Mouse (Mus musculus) stomach, postnatal 0 days (tissue): ENCODE measurements at regions not wholly inside any gene's neighbourhood (a gene's known extent, or its start where the extent isn't known, plus 50 kb on each side); places are given as distances from the start of the nearest gene placed in this dataset.

ENCODE experiments used
- ATAC-seq: fragments of 200-750 bp; cut with Nextera tagmentation; 2 replicates; pipeline ENCODE4 v1.8.0; 2017; ENCODE audit not compliant: low FRiP score, low TSS enrichment
- DNase-seq: peaks from one replicate; pipeline ENCODE4 v3.0.0-alpha.2; 2016; ENCODE audit warnings: low spot score
- H3K27ac ChIP-seq: fragments of 300-500 bp; sonication (generic); replicated peaks from 2 replicates; pipeline ENCODE4 v1.5.1; 2014; ENCODE audit warnings: mild to moderate bottlenecking, control low read depth
- H3K27me3 ChIP-seq: fragments of 300-500 bp; sonication (generic); 2 replicates; pipeline ENCODE4 v1.6.1; 2014; ENCODE audit warnings: low read length; ENCODE audit not compliant: control insufficient read depth, insufficient read depth
- H3K36me3 ChIP-seq: fragments of 300-500 bp; sonication (generic); 2 replicates; pipeline ENCODE4 v1.6.1; 2014; ENCODE audit warnings: low read length, mixed read lengths; ENCODE audit not compliant: control insufficient read depth, insufficient read depth
- H3K4me1 ChIP-seq: fragments of 300-500 bp; sonication (generic); replicated peaks from 2 replicates; pipeline ENCODE4 v1.6.1; 2014; ENCODE audit warnings: antibody characterized with exemption; ENCODE audit not compliant: control insufficient read depth, insufficient read depth
- H3K4me2 ChIP-seq: fragments of 300-500 bp; sonication (generic); replicated peaks from 2 replicates; pipeline ENCODE4 v1.6.1; 2014; ENCODE audit warnings: low read depth, mild to moderate bottlenecking, control low read depth, moderate library complexity
- H3K4me3 ChIP-seq: fragments of 300-500 bp; sonication (generic); 2 replicates; pipeline ENCODE4 v1.5.1; 2014; ENCODE audit warnings: low read depth, low read length, control low read depth
- H3K9ac ChIP-seq: fragments of 300-500 bp; sonication (generic); 2 replicates; pipeline ENCODE4 v1.6.1; 2014; ENCODE audit warnings: mild to moderate bottlenecking, low read length, control low read depth, mixed read lengths
- H3K9me3 ChIP-seq: fragments of 300-500 bp; sonication (generic); 2 replicates; pipeline ENCODE4 v1.6.1; 2016; ENCODE audit warnings: low read length; ENCODE audit not compliant: control insufficient read depth
- CTCF ChIP-seq: IDR thresholded peaks from 2 replicates; pipeline ENCODE4 v1.5.1; 2016; ENCODE audit warnings: antibody characterized with exemption, low read depth, mild to moderate bottlenecking, moderate library complexity
- EP300 ChIP-seq: optimal IDR thresholded peaks from 2 replicates; pipeline ENCODE3; 2016; ENCODE audit warnings: antibody characterized with exemption
- WGBS: fragments of 180-500 bp; shearing (Covaris S2); extraction: QIAGEN DNeasy Blood & Tissue Kit; methylation state at CpG from one replicate; pipeline ENCODE4 v1.1.7; 2014; 5-methylcytosine and 5-hydroxymethylcytosine counted together

DNA sequence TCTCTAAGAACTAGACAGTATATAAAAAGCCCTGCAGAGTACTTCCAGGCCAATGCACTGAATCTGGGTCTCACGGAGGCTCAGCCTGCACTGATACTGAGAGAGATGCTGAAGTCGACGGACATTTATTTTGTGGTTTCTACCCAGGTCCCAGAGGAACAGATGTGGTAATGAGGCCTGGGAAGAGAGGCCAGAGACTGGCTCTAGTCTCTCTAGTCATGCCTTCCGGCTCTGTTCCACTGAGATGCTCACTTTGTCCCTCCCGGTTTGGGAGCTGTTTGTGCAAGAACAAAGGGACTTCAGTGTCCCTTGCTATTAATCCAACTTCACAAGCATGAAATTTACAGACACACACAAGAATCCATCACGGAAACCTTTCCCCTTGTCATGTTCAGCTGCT is 144.1 kb upstream of the Foxd3 start:
- Histone ChIP-seq H3K9ac (no peak overlapping the region), H3K4me3 (no peak overlapping the region), H3K4me2 (no peak overlapping the region), H3K27me3 (no peaks in the 10 kb centered on the region), H3K9me3 (no peaks in the 10 kb centered on the region), H3K27ac (no peak overlapping the region), H3K36me3 (no peaks in the 10 kb centered on the region), H3K4me1 (no peaks in the 10 kb centered on the region)
- WGBS, result 75% methylated on average over 6 of the region's 6 CpGs
- ATAC-seq (no peak), DNase-seq (no peak)
- TF ChIP-seq EP300 (no peak), CTCF (no peak)

DNA sequence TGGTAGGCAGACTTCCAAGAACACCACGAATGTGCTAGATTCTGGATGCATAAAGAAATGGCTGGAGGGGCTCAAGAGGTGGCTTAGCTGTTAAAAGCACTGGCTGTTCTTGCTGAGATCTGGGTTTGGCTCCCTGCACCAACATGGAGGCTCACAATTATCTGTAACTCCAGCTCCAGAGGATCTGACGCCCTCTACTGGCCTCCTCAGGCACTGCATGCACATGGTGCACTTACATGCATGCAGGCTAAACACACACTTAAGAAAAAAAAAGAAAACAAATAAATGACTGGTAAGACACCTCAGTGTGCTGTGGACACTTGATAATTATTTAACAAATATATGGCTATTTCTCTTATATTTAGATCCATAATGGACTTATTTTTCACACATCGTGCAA is 139.2 kb upstream of the Foxd3 start:
- no peaks in the 10 kb centered on the region for H3K27me3 ChIP-seq
- WGBS, result 75% methylated on average over 3 of the region's 3 CpGs
- ATAC-seq (no peak), DNase-seq (no peak)
- no peak overlapping the region for H3K27ac ChIP-seq
- H3K4me2 ChIP-seq, result no peak overlapping the region
- TF ChIP-seq EP300 (no peak), CTCF (peak; percentile 45)
- no peaks in the 10 kb centered on the region for H3K9me3 ChIP-seq
- no peak overlapping the region for H3K9ac ChIP-seq
- no peak overlapping the region for H3K4me3 ChIP-seq
- H3K4me1 ChIP-seq, result no peaks in the 10 kb centered on the region
- H3K36me3 ChIP-seq, result no peaks in the 10 kb centered on the region

DNA sequence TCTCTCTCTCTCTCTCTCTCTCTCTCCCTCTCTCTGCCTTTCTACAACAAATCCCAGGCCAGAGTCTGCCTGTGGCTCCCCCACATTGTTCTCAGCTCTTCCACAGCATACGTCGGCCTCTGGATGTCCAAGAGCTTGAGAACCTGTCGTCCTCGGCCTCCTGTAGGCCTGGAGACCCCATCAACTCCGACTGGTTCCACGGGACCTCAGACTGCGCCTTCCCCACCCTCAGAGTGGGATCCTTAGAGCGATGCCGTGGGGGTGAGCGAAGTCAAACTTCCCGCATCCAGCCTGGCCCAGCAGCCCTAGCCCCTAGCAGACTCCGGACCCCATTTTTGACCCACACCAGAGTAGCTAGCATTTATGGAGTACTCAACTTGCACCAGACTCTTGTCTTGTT is 128.7 kb upstream of the Foxd3 start:
- Histone ChIP-seq H3K36me3 (no peaks in the 10 kb centered on the region), H3K27me3 (no peaks in the 10 kb centered on the region), H3K27ac (no peak overlapping the region), H3K9ac (no peak overlapping the region), H3K4me1 (no peaks in the 10 kb centered on the region), H3K9me3 (no peaks in the 10 kb centered on the region), H3K4me2 (no peak overlapping the region), H3K4me3 (no peak overlapping the region)
- ATAC-seq (no peak), DNase-seq (no peak)
- TF ChIP-seq CTCF (no peak), EP300 (no peak)
- WGBS, result 91% methylated on average over 12 of the region's 12 CpGs

DNA sequence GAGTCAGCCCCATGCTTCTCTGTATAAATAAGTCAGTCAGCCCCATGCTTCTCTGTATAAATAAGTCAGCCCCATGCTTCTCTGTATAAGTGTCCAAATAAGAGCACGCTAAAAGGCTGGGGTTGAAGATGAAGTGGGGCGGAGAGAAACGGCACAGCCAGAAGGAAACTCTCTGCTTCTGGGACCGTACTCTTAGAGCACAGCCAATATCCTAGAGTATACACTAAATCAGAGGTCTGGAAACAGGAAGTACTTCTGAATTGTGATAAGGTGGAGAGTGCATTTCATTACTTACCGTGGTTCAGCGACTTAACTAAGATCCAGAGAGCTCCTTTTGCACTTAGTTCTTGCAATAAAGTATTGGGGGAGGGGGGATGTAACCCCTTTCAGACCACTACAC is 112.1 kb upstream of the Foxd3 start:
- Histone ChIP-seq H3K4me3 (no peak overlapping the region), H3K36me3 (no peaks in the 10 kb centered on the region), H3K27ac (no peak overlapping the region), H3K27me3 (no peaks in the 10 kb centered on the region), H3K4me1 (no peaks in the 10 kb centered on the region), H3K9me3 (no peaks in the 10 kb centered on the region), H3K4me2 (no peak overlapping the region), H3K9ac (no peak overlapping the region)
- 47% methylated on average over 6 of the region's 6 CpGs for WGBS
- DNase-seq, result no peak
- no peak for ATAC-seq
- TF ChIP-seq CTCF, result no peak
- TF ChIP-seq EP300, result no peak

DNA sequence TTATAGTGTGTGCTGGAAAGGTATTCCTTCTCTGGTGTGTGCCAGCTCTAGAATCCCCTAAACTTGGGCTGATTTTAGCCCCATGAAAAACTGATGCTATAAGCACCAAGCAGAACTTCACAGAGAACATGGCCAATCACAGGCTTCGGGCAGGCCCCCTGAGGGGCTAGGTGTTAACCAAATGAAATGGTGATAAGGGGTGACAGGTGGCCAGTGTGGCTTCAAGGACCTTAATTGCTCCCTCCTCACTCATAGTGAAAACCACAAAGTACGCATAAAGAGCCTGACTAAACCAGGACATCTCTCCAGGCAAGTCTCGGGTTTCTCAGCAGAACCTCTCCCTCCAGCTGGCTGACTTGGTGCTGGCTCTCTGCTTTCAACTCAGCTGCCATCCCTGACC is 110.4 kb upstream of the Foxd3 start:
- Histone ChIP-seq H3K9ac (no peak overlapping the region), H3K4me1 (no peaks in the 10 kb centered on the region), H3K4me3 (no peak overlapping the region), H3K9me3 (no peaks in the 10 kb centered on the region), H3K4me2 (no peak overlapping the region), H3K27me3 (no peaks in the 10 kb centered on the region), H3K36me3 (no peaks in the 10 kb centered on the region), H3K27ac (no peak overlapping the region)
- ATAC-seq, result no peak
- no peak for DNase-seq
- WGBS, result 39% methylated on average over 3 of the region's 3 CpGs
- no peak for TF ChIP-seq EP300
- no peak for TF ChIP-seq CTCF

DNA sequence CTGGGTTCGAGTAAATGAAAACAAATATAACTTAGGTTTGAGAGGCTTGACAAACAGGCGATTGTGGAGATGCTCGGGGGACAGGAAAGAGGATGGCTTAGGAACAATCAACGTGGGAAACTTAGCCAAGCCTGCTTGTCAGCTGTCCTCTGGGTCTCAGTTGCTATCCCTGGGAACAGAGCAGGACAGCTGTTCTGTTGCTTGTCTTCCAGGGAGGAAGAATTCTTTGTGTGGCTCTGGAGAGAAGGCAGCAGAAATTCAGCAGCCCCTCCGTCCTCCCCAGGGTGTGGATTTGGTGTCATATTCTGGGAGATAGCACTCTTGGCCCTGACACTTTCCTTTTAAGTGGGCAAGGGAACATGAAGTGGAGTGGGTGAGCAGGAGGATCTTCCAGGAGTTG is 98.1 kb upstream of the Foxd3 start:
- Histone ChIP-seq H3K4me1 (no peaks in the 10 kb centered on the region), H3K9me3 (no peaks in the 10 kb centered on the region), H3K36me3 (no peaks in the 10 kb centered on the region), H3K9ac (no peak overlapping the region), H3K4me3 (no peak overlapping the region), H3K27me3 (no peaks in the 10 kb centered on the region), H3K27ac (no peak overlapping the region), H3K4me2 (no peak overlapping the region)
- 46% methylated on average over 5 of the region's 5 CpGs for WGBS
- TF ChIP-seq EP300 (no peak), CTCF (no peak)
- no peak for DNase-seq
- no peak for ATAC-seq
